Mouse (Mus musculus): Measurements from ENCODE around the gene Ppm1h. TPM values are rescaled to one million over a fixed set of nuclear protein-coding genes. Genes with fewer than 3 reads are reported as not detected.

Gene Ppm1h
- total RNA-seq, 2 experiments from 2014 or later: 1.1 to 2.6 TPM

- DNase-seq: no peak
- intact Hi-C loops (cut with DNase I): no loop called here
Observed at GRCm38 (mm10) chr10:122696335-122696734, 17.8 kb downstream of the Ppm1h start.

GRCm38 (mm10) chr10:122698347-122698746 lies 19.8 kb downstream of the Ppm1h start:
- intact Hi-C loops (cut with DNase I): no loop called here
- DNase-seq: no peak

- intact Hi-C loops (cut with DNase I): no loop called here
- no peak for DNase-seq
Observed at GRCm38 (mm10) chr10:122704901-122705300, 26.3 kb downstream of the Ppm1h start.

- DNase-seq: no peak
- intact Hi-C loops (cut with DNase I): no loop called here
Observed at GRCm38 (mm10) chr10:122705457-122705856, 26.9 kb downstream of the Ppm1h start.

GRCm38 (mm10) chr10:122711381-122711811 lies 32.8 kb downstream of the Ppm1h start:
- DNase-seq: no peak
- intact Hi-C loops (cut with DNase I): no loop called here

- intact Hi-C loops (cut with DNase I): no loop called here
- DNase-seq: no peak
Observed at GRCm38 (mm10) chr10:122712307-122712706, 33.7 kb downstream of the Ppm1h start.

GRCm38 (mm10) chr10:122715856-122716255 lies 37.3 kb downstream of the Ppm1h start:
- intact Hi-C loops (cut with DNase I): no loop called here
- no peak for DNase-seq

GRCm38 (mm10) chr10:122716286-122716685 lies 37.7 kb downstream of the Ppm1h start:
- intact Hi-C loops (cut with DNase I): no loop called here
- no peak for DNase-seq

GRCm38 (mm10) chr10:122716739-122717474 lies 38.3 kb downstream of the Ppm1h start:
- no peak for DNase-seq
- intact Hi-C loops (cut with DNase I): no loop called here

- intact Hi-C loops (cut with DNase I): no loop called here
- no peak for DNase-seq
Observed at GRCm38 (mm10) chr10:122717754-122718415, 39.3 kb downstream of the Ppm1h start.

GRCm38 (mm10) chr10:122718951-122719350 lies 40.4 kb downstream of the Ppm1h start:
- intact Hi-C loops (cut with DNase I): no loop called here
- DNase-seq: no peak

GRCm38 (mm10) chr10:122722111-122722510 lies 43.5 kb downstream of the Ppm1h start:
- no peak for DNase-seq
- intact Hi-C loops (cut with DNase I): no loop called here

GRCm38 (mm10) chr10:122724692-122725091 lies 46.1 kb downstream of the Ppm1h start:
- no peak for DNase-seq
- intact Hi-C loops (cut with DNase I): no loop called here

- no peak for DNase-seq
- intact Hi-C loops (cut with DNase I): no loop called here
Observed at GRCm38 (mm10) chr10:122727228-122727627, 48.7 kb downstream of the Ppm1h start.

- no peak for DNase-seq
- intact Hi-C loops (cut with DNase I): no loop called here
Observed at GRCm38 (mm10) chr10:122728172-122728571, 49.6 kb downstream of the Ppm1h start.

- no peak for DNase-seq
- intact Hi-C loops (cut with DNase I): no loop called here
Observed at GRCm38 (mm10) chr10:122732146-122732545, 53.6 kb downstream of the Ppm1h start.

- intact Hi-C loops (cut with DNase I): no loop called here
- DNase-seq: no peak
Observed at GRCm38 (mm10) chr10:122734521-122734920, 56.0 kb downstream of the Ppm1h start.

- no peak for DNase-seq
- intact Hi-C loops (cut with DNase I): no loop called here
Observed at GRCm38 (mm10) chr10:122735284-122735784, 56.8 kb downstream of the Ppm1h start.

- no peak for DNase-seq
- intact Hi-C loops (cut with DNase I): no loop called here
Observed at GRCm38 (mm10) chr10:122736835-122737234, 58.3 kb downstream of the Ppm1h start.

GRCm38 (mm10) chr10:122738526-122738925 lies 60.0 kb downstream of the Ppm1h start:
- intact Hi-C loops (cut with DNase I): no loop called here
- no peak for DNase-seq

GRCm38 (mm10) chr10:122739037-122739436 lies 60.5 kb downstream of the Ppm1h start:
- intact Hi-C loops (cut with DNase I): no loop called here
- no peak for DNase-seq

GRCm38 (mm10) chr10:122740117-122740516 lies 61.6 kb downstream of the Ppm1h start:
- no peak for DNase-seq
- intact Hi-C loops (cut with DNase I): no loop called here
